Mouse (Mus musculus): ENCODE data around the gene Vmn1r1. TPM values are rescaled to one million over a fixed set of nuclear protein-coding genes. Genes with fewer than 3 reads are reported as not detected.

Vmn1r1 gene
- polyA plus RNA-seq, 1 experiment: not detected

DNA sequence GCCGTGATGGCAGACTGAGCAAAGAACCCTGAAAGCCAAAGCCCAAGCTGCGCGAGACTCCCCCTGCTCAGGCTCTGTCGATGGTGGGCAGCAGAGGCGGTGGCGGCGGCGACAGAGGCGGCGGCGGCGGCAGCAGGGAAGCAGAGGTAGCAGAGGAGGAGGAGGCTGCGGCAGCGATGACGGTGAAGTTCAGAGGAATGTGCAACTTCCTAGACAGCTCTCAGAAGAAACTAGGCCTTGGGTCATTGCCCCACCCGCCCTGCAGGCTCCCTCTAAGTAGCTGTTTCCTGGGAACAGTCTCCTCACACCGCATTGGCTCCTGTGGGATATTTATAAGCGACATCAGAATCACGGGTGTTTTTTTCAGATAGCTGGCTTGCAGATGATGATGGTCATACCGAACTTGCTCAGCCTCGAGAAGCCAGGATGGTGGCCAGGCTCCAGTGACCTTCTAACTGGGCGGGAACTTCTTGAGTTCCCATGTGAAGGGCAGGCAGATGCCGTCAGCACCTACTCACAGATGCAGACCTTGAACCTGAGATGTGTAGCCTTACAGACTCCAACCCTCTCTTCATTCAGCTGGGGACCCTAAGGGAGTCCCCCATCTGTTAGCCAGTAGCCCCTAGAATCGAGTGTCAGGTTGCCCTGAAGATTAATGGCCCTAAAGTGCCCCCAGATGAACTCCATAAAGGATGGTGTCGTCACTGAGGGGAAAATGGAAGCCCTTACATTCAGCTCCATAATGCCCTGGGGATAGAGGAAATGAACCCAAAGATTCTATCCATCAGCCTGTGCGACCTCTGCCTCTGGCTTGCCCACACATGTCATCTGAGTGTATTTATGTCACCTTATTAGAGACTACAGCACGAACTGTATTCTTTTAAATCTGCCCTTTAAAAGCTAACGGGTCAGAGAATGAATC, 26.8 kb downstream of the Vmn1r1 start:
- TF ChIP-seq POLR2A (IDR thresholded peaks at IDR 0.05; ENCODE audit: low read depth, low read length) (no peak), CTCF (IDR thresholded peaks at IDR 0.05; ENCODE audit: extremely low read depth, insufficient read depth, insufficient read length, insufficient replicate concordance) (no peak)
- no peak overlapping the region for H3K27ac ChIP-seq (ENCODE audit: insufficient read depth, low read length)
- peaks cover 3% of the 10 kb centered on the region for H3K36me3 ChIP-seq (ENCODE audit: control insufficient read depth, insufficient read depth, low read length)
- 63% methylated on average over 28 of the region's 28 CpGs for WGBS
- no peak for DNase-seq (ENCODE audit: low read depth in 1 of 2, low spot score in 2 of 2)
- H3K4me3 ChIP-seq (ENCODE audit: extremely low read depth, insufficient read depth, insufficient read length): no peak overlapping the region
- no peaks in the 10 kb centered on the region for H3K27me3 ChIP-seq (ENCODE audit: control insufficient read depth, insufficient read depth, low read length)
- H3K4me1 ChIP-seq (ENCODE audit: control insufficient read depth, insufficient read depth, insufficient read length): no peaks in the 10 kb centered on the region

DNA sequence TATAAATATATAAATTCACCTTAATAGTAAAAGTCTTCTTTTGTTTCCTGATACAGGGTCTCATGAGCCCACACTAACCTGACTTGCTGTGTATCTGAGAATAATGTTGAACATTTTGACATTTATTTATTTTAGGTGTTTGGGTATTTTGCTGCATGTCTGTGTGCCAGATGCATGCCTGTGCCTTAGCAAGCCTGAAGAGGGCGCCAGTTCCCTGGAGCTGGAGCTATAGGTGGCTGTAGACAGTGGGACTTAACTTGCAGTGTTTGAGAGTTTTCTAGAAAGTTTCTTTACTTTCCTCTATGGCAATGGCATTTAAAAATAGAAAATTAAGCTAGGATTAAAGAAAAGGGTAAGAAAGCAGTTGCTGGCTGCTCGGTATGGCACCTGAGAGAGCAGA, 33.5 kb downstream of the Vmn1r1 start:
- DNase-seq (ENCODE audit: low read depth in 1 of 2, low spot score in 2 of 2): peak in 1 of 2 experiments; percentile 30
- H3K4me1 ChIP-seq (ENCODE audit: control insufficient read depth, insufficient read depth, insufficient read length): peaks cover 7% of the 10 kb centered on the region; the same call in 1 of the 2 replicates
- H3K36me3 ChIP-seq (ENCODE audit: control insufficient read depth, insufficient read depth, low read length): peaks cover 14% of the 10 kb centered on the region
- H3K27ac ChIP-seq (ENCODE audit: insufficient read depth, low read length): no peak overlapping the region
- no peaks in the 10 kb centered on the region for H3K27me3 ChIP-seq (ENCODE audit: control insufficient read depth, insufficient read depth, low read length)
- TF ChIP-seq CTCF (IDR thresholded peaks at IDR 0.05; ENCODE audit: extremely low read depth, insufficient read depth, insufficient read length, insufficient replicate concordance): peak; percentile 44; the same call in 1 of the 2 replicates
- no peak for TF ChIP-seq POLR2A (IDR thresholded peaks at IDR 0.05; ENCODE audit: low read depth, low read length)
- H3K4me3 ChIP-seq (ENCODE audit: extremely low read depth, insufficient read depth, insufficient read length): no peak overlapping the region
- WGBS: 64% methylated on average over 2 of the region's 2 CpGs

DNA sequence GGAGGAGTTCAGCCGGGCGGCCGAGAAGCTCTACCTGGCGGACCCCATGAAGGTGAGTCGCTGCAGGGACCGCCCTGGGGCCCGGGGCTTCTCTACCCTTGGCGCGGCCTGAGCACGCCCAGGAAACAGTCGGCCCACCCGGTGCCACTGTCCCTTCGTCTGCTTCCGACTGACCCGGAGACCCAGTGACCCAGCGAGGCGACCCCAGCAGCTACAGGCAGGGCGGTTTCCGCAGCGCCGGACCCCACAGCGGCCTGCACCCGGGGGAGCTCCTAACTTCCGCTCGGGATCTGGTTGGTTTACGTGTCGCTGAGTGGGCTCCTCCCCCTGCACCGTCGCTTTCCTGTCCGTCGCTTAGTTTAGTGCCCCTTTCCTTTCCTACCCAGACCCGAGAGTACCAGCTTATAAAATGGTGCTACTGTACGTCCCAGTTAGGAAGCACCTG, 39.3 kb downstream of the Vmn1r1 start:
- TF ChIP-seq POLR2A (IDR thresholded peaks at IDR 0.05; ENCODE audit: low read depth, low read length) (peak; percentile 34), CTCF (IDR thresholded peaks at IDR 0.05; ENCODE audit: extremely low read depth, insufficient read depth, insufficient read length, insufficient replicate concordance) (no peak)
- WGBS: under 1% methylated on average over 33 of the region's 33 CpGs
- Histone ChIP-seq H3K36me3 (ENCODE audit: control insufficient read depth, insufficient read depth, low read length) (peaks cover 4% of the 10 kb centered on the region), H3K27ac (ENCODE audit: insufficient read depth, low read length) (peak overlapping the region; percentile 81), H3K27me3 (ENCODE audit: control insufficient read depth, insufficient read depth, low read length) (no peaks in the 10 kb centered on the region), H3K4me3 (ENCODE audit: extremely low read depth, insufficient read depth, insufficient read length) (peak overlapping the region; percentile 91), H3K4me1 (ENCODE audit: control insufficient read depth, insufficient read depth, insufficient read length) (peaks cover 9% of the 10 kb centered on the region; the same call in 1 of the 2 replicates)
- peak; percentile 77 to 80 for DNase-seq (ENCODE audit: low read depth in 1 of 2, low spot score in 2 of 2)

DNA sequence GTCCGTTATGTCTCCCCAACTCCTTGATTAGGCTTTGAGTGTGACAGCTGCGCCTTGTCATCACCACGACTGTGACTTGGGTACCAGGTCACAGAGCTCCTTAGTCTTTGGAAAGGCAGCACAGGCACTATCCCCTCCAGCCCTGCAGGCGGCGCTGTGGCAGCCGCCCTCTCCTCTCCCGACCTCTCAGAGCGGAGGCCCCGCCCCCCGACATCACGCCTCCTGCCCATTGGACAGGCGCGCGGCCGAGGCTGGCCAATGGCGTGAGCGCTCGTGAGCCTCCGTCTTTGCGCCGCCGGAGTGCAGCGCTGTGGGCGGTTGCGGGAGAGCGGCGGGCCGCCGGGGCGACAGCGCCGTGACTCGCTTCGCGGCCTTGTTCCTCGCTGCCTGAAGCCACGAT, 39.8 kb downstream of the Vmn1r1 start, which contains the start of gene Srp9:
Gene Srp9, plus strand, starts transcription at position 232 of the 400 bp plus-strand sequence.
- DNase-seq (ENCODE audit: low read depth in 1 of 2, low spot score in 2 of 2): peak; percentile 92 to 97
- under 1% methylated on average over 36 of the region's 37 CpGs for WGBS
- H3K36me3 ChIP-seq (ENCODE audit: control insufficient read depth, insufficient read depth, low read length): peaks cover 4% of the 10 kb centered on the region
- peaks cover 9% of the 10 kb centered on the region; the same call in 1 of the 2 replicates for H3K4me1 ChIP-seq (ENCODE audit: control insufficient read depth, insufficient read depth, insufficient read length)
- H3K27ac ChIP-seq (ENCODE audit: insufficient read depth, low read length): peak within 1 kb of the TSS; percentile 81
- peak; percentile 79 for TF ChIP-seq POLR2A (IDR thresholded peaks at IDR 0.05; ENCODE audit: low read depth, low read length)
- peak; percentile 100 for TF ChIP-seq CTCF (IDR thresholded peaks at IDR 0.05; ENCODE audit: extremely low read depth, insufficient read depth, insufficient read length, insufficient replicate concordance)
- H3K27me3 ChIP-seq (ENCODE audit: control insufficient read depth, insufficient read depth, low read length): no peaks in the 10 kb centered on the region
- H3K4me3 ChIP-seq (ENCODE audit: extremely low read depth, insufficient read depth, insufficient read length): peak within 1 kb of the TSS; percentile 91

DNA sequence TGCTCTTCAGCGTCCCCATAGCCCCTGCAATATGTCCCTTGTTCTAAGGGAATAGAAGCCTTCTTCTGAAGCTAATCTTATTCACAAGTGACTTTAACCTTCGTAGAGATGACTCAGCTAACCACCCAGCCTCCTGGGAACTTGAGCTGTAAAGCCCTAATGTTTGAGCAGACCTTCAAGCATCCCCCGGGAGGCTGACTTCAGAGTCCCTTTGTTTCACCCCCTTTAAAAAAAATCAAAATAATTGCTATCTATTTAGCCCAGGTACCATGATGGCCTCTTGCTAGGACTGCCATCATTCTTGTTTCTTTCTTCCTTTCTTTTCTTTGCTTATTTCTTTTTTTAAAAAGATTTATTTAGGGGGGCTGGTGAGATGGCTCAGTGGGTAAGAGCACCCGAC, 41.9 kb downstream of the Vmn1r1 start:
- DNase-seq (ENCODE audit: low read depth in 1 of 2, low spot score in 2 of 2): no peak
- Histone ChIP-seq H3K4me3 (ENCODE audit: extremely low read depth, insufficient read depth, insufficient read length) (no peak overlapping the region), H3K36me3 (ENCODE audit: control insufficient read depth, insufficient read depth, low read length) (no peaks in the 10 kb centered on the region), H3K4me1 (ENCODE audit: control insufficient read depth, insufficient read depth, insufficient read length) (peaks cover 9% of the 10 kb centered on the region; the same call in 1 of the 2 replicates), H3K27ac (ENCODE audit: insufficient read depth, low read length) (no peak overlapping the region), H3K27me3 (ENCODE audit: control insufficient read depth, insufficient read depth, low read length) (no peaks in the 10 kb centered on the region)
- no peak for TF ChIP-seq CTCF (IDR thresholded peaks at IDR 0.05; ENCODE audit: extremely low read depth, insufficient read depth, insufficient read length, insufficient replicate concordance)
- no peak for TF ChIP-seq POLR2A (IDR thresholded peaks at IDR 0.05; ENCODE audit: low read depth, low read length)
- 77% methylated on average over 4 of the region's 4 CpGs for WGBS

DNA sequence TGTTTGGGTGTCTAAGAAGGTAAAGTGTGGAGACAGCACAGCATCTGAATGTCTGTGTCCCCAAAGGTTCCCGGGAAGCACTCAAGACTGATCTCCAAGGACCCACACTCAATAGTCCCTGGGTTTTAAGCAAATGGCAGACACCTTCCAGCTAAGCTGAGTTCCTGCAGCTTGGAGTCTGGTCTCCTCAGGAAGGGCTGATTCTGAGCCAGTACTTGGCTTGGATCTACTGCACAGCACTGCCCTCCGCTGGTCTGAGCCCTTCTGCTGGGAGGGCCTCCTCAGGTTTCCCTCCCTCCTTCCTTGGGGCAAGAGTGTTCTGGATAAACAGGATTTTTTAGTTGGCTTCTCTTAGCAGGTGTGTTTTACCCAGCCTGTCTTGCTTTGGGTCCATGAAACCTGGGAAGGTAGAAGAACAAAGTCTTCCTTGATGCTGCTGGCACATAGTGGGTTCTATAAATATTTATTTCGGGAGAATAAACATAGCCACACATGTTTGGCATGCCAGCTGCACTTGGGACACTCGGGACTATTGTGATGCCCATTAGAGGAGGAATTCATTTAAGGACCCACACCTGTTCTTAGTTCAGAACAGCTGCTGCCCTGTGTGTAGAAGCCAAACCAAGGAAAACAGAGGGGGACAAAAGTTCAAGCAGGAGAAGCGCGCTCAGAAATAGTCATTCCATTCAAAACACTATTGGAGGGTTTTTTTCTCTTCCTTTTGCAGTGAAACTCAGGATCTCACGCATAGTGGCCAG, 48.5 kb downstream of the Vmn1r1 start:
- TF ChIP-seq CTCF (IDR thresholded peaks at IDR 0.05; ENCODE audit: extremely low read depth, insufficient read depth, insufficient read length, insufficient replicate concordance) (no peak), POLR2A (IDR thresholded peaks at IDR 0.05; ENCODE audit: low read depth, low read length) (no peak)
- no peaks in the 10 kb centered on the region for H3K36me3 ChIP-seq (ENCODE audit: control insufficient read depth, insufficient read depth, low read length)
- no peak overlapping the region for H3K4me3 ChIP-seq (ENCODE audit: extremely low read depth, insufficient read depth, insufficient read length)
- no peak overlapping the region for H3K27ac ChIP-seq (ENCODE audit: insufficient read depth, low read length)
- WGBS: 55% methylated on average over 7 of the region's 7 CpGs
- H3K4me1 ChIP-seq (ENCODE audit: control insufficient read depth, insufficient read depth, insufficient read length): no peaks in the 10 kb centered on the region
- DNase-seq (ENCODE audit: low read depth in 1 of 2, low spot score in 2 of 2): no peak
- H3K27me3 ChIP-seq (ENCODE audit: control insufficient read depth, insufficient read depth, low read length): no peaks in the 10 kb centered on the region
